Mouse (Mus musculus): Measurements from ENCODE around the gene 1700109H08Rik.

GRCm38 (mm10) chr5:3536592-3537212 is 34.7 kb upstream of the 1700109H08Rik start:
- TF ChIP-seq CTCF (IDR thresholded peaks at IDR 0.05; ENCODE audit: low read depth) (no peak), EP300 (IDR thresholded peaks at IDR 0.05; ENCODE audit: low read depth) (no peak)
